Comparison of ENCODE assay signal across 8 mouse cellular contexts in the genomic region with DNA sequence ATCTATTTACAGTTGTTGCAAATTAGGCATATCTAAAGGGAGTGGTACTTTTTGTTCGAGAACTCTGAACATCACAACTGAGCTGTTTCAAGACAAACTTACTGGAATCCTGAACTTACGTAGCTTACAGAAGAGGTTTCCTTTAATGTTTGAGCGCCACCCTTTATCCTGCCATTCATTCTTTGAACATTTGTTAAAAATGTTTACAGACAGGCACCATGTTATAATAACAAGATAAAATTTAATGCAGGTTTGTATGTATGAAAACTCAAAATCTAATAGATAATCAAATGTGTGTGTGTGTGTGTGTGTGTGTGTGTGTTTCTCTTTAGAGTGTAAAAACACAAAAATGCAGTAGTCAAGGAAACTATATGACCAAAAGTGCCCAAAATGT. TPM values are rescaled to one million over a fixed set of nuclear protein-coding genes. Genes with fewer than 3 reads are reported as not detected.
DNase-seq lines count a peak whose midpoint lies in the region; ATAC-seq and TF ChIP-seq lines count a peak whose summit lies in the region.

No protein-coding gene starts in this region.

- peak overlapping the region; percentile 89 for H3K4me3 ChIP-seq in kidney, embryonic 16.5 days (ENCODE audit: low read length)
- peak overlapping the region; percentile 88 for H3K4me3 ChIP-seq in cortical plate, adult 2 months (ENCODE audit: insufficient read depth, low read length)
- peak overlapping the region; percentile 89 for H3K4me3 ChIP-seq in hindbrain, postnatal 0 days (ENCODE audit: low read length)
- H3K4me3 ChIP-seq in midbrain, postnatal 0 days (ENCODE audit: low read depth, low read length), result peak overlapping the region; percentile 89

- no peak for DNase-seq in kidney, postnatal 4 days
- no peak for DNase-seq in hindbrain, postnatal 0 days (ENCODE audit: low spot score)
- no peak for DNase-seq in midbrain, postnatal 0 days (ENCODE audit: low spot score)
- DNase-seq in ovary, adult 18-20 months (ENCODE audit: low spot score), result no peak
- DNase-seq in thymus, postnatal 25 days, result no peak
- no peak for DNase-seq in frontal cortex, postnatal 14 days (ENCODE audit: low spot score in 2 of 2)

- no peak for TF ChIP-seq CTCF in cortical plate, adult 2 months (IDR thresholded peaks at IDR 0.05; ENCODE audit: extremely low read depth, insufficient read depth, low read length)
- TF ChIP-seq CTCF in hindbrain, postnatal 0 days (IDR thresholded peaks at IDR 0.05; ENCODE audit: low read depth), result no peak
- no peak for TF ChIP-seq CTCF in midbrain, postnatal 0 days (IDR thresholded peaks at IDR 0.05)

- H3K4me1 ChIP-seq in kidney, embryonic 16.5 days (ENCODE audit: insufficient read depth, low read length), result peaks cover 20% of the 10 kb centered on the region
- H3K4me1 ChIP-seq in cortical plate, adult 2 months (ENCODE audit: control insufficient read depth, insufficient read depth, low read length), result peaks cover 1% of the 10 kb centered on the region; the same call in 1 of the 2 replicates
- peaks cover 9% of the 10 kb centered on the region for H3K4me1 ChIP-seq in hindbrain, postnatal 0 days (ENCODE audit: insufficient read depth, low read length)
- H3K4me1 ChIP-seq in midbrain, postnatal 0 days (ENCODE audit: insufficient read depth, low read length), result peaks cover 9% of the 10 kb centered on the region; the same call in 1 of the 2 replicates

- H3K4me2 ChIP-seq in kidney, embryonic 16.5 days (replicated peaks; ENCODE audit: low read depth, low read length), result peak overlapping the region; percentile 81
- H3K4me2 ChIP-seq in hindbrain, postnatal 0 days (ENCODE audit: low read depth, low read length), result peak overlapping the region; percentile 94
- peak overlapping the region; percentile 79 for H3K4me2 ChIP-seq in midbrain, postnatal 0 days (ENCODE audit: low read depth, low read length, poor library complexity, severe bottlenecking)

- no peak overlapping the region; the same call in 1 of the 2 replicates for H3K27ac ChIP-seq in kidney, embryonic 16.5 days (ENCODE audit: low read length)
- no peak overlapping the region for H3K27ac ChIP-seq in cortical plate, adult 2 months (ENCODE audit: insufficient read depth, low read length)
- H3K27ac ChIP-seq in hindbrain, postnatal 0 days, result no peak overlapping the region
- H3K27ac ChIP-seq in midbrain, postnatal 0 days (ENCODE audit: low read depth, low read length), result no peak overlapping the region

- TF ChIP-seq POLR2A in cortical plate, adult 2 months (IDR thresholded peaks at IDR 0.05; ENCODE audit: extremely low read depth, insufficient read depth, low read length), result no peak

- peaks cover 4% of the 10 kb centered on the region for H3K9me3 ChIP-seq in kidney, embryonic 16.5 days (ENCODE audit: low read length)
- H3K9me3 ChIP-seq in hindbrain, postnatal 0 days (ENCODE audit: low read length), result no peaks in the 10 kb centered on the region
- H3K9me3 ChIP-seq in midbrain, postnatal 0 days (ENCODE audit: low read length), result no peaks in the 10 kb centered on the region

- H3K27me3 ChIP-seq in kidney, embryonic 16.5 days (ENCODE audit: insufficient read depth, low read length), result no peaks in the 10 kb centered on the region
- H3K27me3 ChIP-seq in hindbrain, postnatal 0 days (ENCODE audit: insufficient read depth, low read length), result no peaks in the 10 kb centered on the region
- H3K27me3 ChIP-seq in midbrain, postnatal 0 days (ENCODE audit: insufficient read depth, low read length), result no peaks in the 10 kb centered on the region

- 36% methylated on average over 3 of the region's 3 CpGs for WGBS in kidney, embryonic 16.5 days
- WGBS in hindbrain, postnatal 0 days, result 24% methylated on average over 3 of the region's 3 CpGs
- WGBS in midbrain, postnatal 0 days, result 22% methylated on average over 3 of the region's 3 CpGs

- H3K36me3 ChIP-seq in kidney, embryonic 16.5 days (ENCODE audit: insufficient read depth, low read length), result no peaks in the 10 kb centered on the region
- H3K36me3 ChIP-seq in hindbrain, postnatal 0 days (ENCODE audit: insufficient read depth, low read length), result no peaks in the 10 kb centered on the region
- H3K36me3 ChIP-seq in midbrain, postnatal 0 days (ENCODE audit: insufficient read depth, low read length), result no peaks in the 10 kb centered on the region

- H3K9ac ChIP-seq in kidney, embryonic 16.5 days (replicated peaks; ENCODE audit: low read length), result peak overlapping the region; percentile 56
- no peak overlapping the region; the same call in 1 of the 2 replicates for H3K9ac ChIP-seq in hindbrain, postnatal 0 days (replicated peaks; ENCODE audit: low read length)
- 0 out of 2 replicates have a peak overlapping the region, but pooled peaks have one; percentile 75 for H3K9ac ChIP-seq in midbrain, postnatal 0 days (replicated peaks; ENCODE audit: low read length, poor library complexity, severe bottlenecking)

- no peak for ATAC-seq in kidney, embryonic 16.5 days (ENCODE audit: low FRiP score, low TSS enrichment)
- no peak for ATAC-seq in hindbrain, postnatal 0 days
- ATAC-seq in midbrain, postnatal 0 days (ENCODE audit: low FRiP score), result 0 out of 2 replicates have a peak, but pooled peaks have one; percentile 2

RNA-seq across cellular contexts. Expression of a gene that starts 0.5 kb away (rescaled TPM):
- 24.8 and 24.9 TPM in 2 replicates for polyA plus RNA-seq in kidney, embryonic 16.5 days (2015; fragmentation: Nextera tagmentation; extraction: Ambion mirVana)
- polyA plus RNA-seq in cortical plate, adult 2 months (2012; rRNA removed), result 23.3 and 26.0 TPM in 2 replicates
- total RNA-seq in hindbrain, postnatal 0 days (2014; rRNA removed), result 25.2 and 28.9 TPM in 2 replicates
- 14.4 and 14.8 TPM in 2 replicates for polyA plus RNA-seq in hindbrain, postnatal 0 days (2015; fragmentation: Nextera tagmentation; extraction: Ambion mirVana)
- 21.7 and 23.6 TPM in 2 replicates for total RNA-seq in midbrain, postnatal 0 days (2014; rRNA removed)
- 8.8 and 10.4 TPM in 2 replicates for polyA plus RNA-seq in midbrain, postnatal 0 days (2015; fragmentation: Nextera tagmentation; extraction: Ambion mirVana)
